Mouse (Mus musculus): Measurements from ENCODE around the gene Gsk3a.
A peak's percentile ranks its signal among the peaks of the same experiment; 100 is the strongest.

Gene Gsk3a

GRCm38 (mm10) chr7:25250141-25250972, 12.7 kb upstream of the Gsk3a start, which contains the start of gene Erf:
TSS of gene Erf (minus strand) at chr7:25250761.
- peak; percentile 94 for DNase-seq (ENCODE audit: low read depth, low spot score)

DNA sequence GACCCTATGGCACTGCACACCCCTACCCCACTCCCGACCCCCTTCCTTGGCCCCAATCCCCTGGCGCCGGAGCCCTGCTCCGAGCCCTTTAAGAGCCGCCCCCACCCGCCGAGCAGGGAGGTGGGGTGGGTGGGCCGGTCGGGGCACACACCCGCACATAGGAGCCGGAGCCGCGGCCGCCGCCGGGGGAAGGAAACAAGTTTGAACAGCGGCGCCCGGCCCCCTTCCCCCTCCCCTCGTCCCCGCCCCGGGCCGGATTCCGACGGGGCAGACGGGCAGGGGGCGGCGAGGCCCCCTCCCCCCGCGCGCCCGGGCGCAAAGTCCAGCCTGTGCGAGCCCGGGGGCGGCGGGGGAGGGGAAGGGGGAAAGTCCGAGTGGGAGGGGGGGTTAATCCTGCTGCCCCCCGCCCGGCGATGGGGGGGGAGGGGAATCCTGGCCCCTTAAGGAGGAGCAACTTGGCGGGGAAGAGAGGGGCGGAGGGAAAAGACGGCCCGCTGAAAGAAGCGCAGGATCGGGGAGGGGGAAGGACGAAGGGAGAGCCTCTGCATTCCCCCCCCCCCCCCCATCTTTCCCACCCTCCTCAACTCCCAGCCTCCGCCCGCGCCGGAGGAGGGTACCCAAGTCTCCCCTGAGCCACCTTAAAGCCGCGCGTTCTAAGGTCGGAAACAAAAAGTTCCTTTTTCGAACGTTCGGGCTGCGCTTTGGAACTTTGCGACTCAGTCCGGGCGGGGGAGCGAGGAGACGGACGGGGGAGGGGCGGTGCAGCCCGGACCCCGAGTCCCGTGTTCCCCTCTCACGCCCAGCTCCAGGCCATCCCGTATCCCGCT, 11.9 kb upstream of the Gsk3a start:
- DNase-seq (ENCODE audit: low read depth, low spot score), result peak; percentile 83

GRCm38 (mm10) chr7:25248846-25249313, 11.2 kb upstream of the Gsk3a start:
- DNase-seq (ENCODE audit: low read depth, low spot score), result no peak

GRCm38 (mm10) chr7:25248018-25248647, 10.5 kb upstream of the Gsk3a start:
- DNase-seq (ENCODE audit: low read depth, low spot score), result peak; percentile 16

- no peak for DNase-seq (ENCODE audit: low read depth, low spot score)
Observed at GRCm38 (mm10) chr7:25247498-25247897, 9.8 kb upstream of the Gsk3a start.

DNA sequence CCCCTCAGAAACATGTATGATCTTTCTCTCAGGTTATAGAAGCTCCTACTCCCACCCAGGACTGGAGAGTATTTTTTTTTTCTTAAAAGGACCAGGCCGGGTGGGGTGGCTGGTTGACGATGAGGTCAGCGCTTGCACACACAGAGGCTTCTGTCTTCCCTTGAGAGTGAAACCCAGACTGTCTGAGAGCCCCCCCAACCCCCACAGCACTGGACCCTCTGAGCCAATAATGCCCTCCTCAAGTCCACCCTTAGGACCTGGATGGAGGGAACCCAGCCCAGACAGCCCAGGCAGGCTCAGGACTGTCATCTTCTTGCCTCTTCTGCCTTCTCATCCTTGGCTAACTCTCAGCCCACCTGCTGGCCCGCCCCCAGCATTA, 9.1 kb upstream of the Gsk3a start:
- DNase-seq (ENCODE audit: low read depth, low spot score), result no peak

GRCm38 (mm10) chr7:25246079-25246758, 8.6 kb upstream of the Gsk3a start:
- DNase-seq (ENCODE audit: low read depth, low spot score), result no peak

GRCm38 (mm10) chr7:25244562-25245369, 7.1 kb upstream of the Gsk3a start:
- DNase-seq (ENCODE audit: low read depth, low spot score), result no peak

- no peak for DNase-seq (ENCODE audit: low read depth, low spot score)
Observed at GRCm38 (mm10) chr7:25243361-25243760, 5.7 kb upstream of the Gsk3a start.

DNA sequence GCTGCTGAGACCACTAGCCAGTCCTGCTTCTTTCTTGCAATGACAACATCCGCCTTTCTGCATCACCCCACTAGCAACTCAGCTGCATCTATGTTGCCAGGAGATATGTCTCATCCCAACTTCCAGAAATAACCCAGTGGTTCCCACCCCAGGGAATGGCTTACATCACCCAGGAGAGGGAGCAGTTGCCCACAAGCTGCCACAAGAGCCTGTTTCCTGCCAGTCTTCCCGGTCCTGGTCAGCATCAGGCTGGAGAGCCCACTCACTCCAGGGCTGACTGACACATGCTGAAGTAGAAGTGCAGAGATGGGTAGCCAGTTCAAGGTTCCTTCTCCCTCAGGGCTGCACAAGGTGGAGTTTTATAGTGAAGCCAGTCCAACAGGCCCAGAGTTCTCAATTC, 3.4 kb upstream of the Gsk3a start:
- no peak for DNase-seq (ENCODE audit: low read depth, low spot score)

DNA sequence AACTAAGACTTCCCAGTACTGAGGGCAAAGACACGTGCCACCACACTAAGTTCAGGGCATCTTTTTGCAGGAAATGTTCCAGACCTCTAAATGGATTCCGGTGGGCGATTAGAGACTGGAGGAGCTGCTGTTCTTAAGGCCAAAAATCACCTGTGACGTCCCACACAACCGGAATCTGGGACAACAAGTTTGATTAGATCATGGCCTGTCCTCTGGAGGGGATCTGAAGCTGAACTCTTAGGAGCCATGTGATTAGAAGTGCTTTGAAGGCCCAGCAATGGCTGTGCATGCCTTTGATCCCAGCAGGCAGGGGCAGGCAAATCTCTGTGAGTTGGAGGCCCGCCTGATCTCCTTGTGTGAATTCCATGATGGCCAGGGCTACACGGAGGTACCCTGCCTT, 3.0 kb upstream of the Gsk3a start:
- DNase-seq (ENCODE audit: low read depth, low spot score), result no peak

- DNase-seq (ENCODE audit: low read depth, low spot score), result peak; percentile 92
Observed at GRCm38 (mm10) chr7:25238829-25239623, 1.4 kb upstream of the Gsk3a start.

- peak; percentile 98 for DNase-seq (ENCODE audit: low read depth, low spot score)
Observed at GRCm38 (mm10) chr7:25238015-25238706, 510 bp upstream of the Gsk3a start.

- no peak for DNase-seq (ENCODE audit: low read depth, low spot score)
Observed at GRCm38 (mm10) chr7:25235526-25235925, 2.1 kb downstream of the Gsk3a start.

DNA sequence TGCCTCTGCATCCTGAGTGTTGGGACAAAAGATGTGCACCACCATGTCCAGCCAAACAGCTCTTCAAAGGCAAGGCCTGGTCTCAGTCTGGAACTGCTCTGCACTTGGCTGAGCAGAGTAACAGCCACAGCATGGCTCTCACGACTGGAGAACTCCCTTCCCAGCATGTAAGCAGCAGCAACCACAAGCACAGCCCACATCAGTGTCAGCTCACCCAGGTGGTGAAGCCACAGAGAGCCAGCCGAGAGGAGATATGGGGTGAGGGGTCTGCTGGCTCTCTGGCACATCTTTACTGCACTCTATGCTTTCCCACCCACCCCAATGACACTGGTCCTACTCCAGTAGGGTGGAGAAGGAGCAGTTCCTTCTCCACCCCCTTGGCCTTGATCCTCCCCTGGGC, 4.6 kb downstream of the Gsk3a start:
- DNase-seq (ENCODE audit: low read depth, low spot score), result no peak

GRCm38 (mm10) chr7:25232101-25232648, 5.5 kb downstream of the Gsk3a start:
- DNase-seq (ENCODE audit: low read depth, low spot score), result no peak

DNA sequence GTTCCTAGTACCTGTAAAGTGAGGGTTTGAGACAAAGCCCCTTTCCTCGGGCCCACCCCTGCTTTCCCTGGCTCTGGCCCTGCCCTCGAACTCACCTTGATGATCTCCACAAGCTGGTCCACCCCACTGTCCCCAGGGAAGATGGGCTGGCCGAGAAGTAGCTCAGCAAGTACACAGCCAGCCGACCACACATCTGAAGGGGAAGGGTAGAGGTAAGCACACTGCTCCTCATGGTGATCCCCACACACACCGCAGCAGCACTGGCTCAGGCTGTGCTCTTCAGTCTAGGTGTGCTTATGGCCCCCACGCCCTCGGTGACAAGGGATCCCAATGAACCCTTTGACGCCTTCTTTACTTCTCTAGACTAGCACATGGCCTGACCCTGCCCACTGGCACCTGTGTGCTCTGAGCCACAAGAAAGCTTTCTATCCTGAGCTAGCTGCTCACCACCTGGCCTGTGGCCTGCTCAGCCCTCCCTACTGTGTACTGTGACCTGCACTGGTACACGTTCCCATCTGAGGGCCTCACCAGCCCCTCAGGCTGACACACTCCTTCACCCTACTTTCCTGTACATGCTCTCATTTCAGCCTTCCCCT, 6.9 kb downstream of the Gsk3a start:
- no peak for DNase-seq (ENCODE audit: low read depth, low spot score)

- no peak for DNase-seq (ENCODE audit: low read depth, low spot score)
Observed at GRCm38 (mm10) chr7:25227523-25228300, 9.9 kb downstream of the Gsk3a start.
